Mouse (Mus musculus): ENCODE data around the gene Fanci.
A peak's percentile ranks its signal among the peaks of the same experiment; 100 is the strongest.

Gene Fanci

DNA sequence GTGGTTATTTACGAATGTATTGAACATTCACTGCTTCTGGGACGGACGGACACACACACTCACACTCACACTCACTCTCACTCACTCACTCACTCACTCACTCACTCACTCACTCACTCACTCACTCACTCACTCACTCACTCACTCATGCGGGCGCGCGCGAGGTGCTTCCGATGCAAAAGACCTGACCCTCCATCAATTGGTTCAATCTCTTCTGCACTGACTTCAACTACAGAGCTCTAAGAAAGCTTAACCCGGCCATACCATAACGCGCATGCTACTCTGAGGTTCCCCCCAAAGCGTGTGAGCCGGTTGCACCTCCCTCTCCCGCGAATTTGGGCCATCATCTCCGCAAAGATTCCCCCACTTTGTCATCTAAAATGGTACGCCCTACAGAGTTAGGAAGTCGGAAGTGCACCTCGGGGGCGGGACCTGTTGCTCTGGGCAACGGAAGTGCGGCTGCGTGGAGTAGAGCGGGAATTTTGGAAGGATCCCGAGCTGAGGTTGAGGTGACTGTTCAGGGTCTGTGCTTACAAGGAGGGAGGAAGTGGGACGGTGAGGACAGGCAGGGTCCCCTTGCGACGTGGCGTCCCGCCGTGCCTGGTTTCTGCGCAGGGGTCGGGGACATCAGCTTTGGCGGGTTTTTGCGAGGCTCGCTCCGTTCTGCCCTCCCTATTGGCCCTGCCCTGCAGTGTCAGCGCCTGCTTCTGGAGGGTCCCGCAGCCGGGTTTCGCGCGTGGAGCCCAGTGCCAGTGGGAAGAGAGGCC is at the start of gene Fanci:
Fanci (plus strand) TSS at position 47 of the 767 bp plus-strand sequence.
- peak; percentile 89 for DNase-seq (ENCODE audit: low spot score)

DNA sequence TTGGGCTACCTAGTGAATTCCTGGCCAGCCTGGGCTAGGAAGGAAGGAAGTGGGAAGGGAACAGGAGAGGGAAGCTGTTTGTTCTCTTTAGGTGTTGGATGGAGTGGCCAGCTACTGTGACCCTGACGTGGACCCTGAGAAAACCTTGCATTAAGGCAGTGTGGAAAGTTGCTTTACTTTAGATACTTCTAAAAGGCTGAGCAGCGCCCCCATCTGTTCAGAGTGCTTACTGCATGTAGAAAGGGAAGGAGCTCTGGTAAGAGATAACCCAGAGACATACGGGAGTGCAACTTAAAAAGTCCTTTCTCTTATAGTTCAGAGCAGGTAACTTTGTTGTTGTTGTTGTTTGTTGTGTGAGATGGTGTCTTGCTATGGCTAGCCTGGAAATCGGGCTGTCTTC is 45.8 kb upstream of the Fanci start:
- peak; percentile 46 for DNase-seq (ENCODE audit: low spot score)

DNA sequence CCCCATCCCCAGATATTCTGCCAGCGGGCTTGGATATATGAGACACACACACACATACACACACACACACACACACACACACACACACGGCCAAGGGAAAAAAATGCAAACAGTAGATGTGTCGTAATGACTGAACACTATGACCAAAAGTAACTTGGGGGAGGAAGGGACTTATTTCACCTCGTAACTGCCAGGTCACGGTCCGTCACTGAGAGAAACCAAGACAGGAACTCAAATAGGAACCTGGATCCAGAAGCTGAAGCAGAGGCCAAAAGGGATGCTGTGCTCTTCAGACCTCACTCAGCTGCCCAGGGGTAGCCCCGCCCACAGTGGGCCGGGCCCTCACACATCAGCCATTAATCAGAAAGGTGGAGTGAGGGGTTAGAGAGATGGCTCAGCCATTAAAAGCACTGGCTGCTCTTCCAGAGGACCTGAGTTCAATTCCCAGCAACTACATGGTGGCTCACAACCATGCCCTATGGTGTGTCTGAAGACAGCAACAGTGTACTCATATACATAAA is 45.1 kb upstream of the Fanci start:
- no peak for DNase-seq (ENCODE audit: low spot score)

DNA sequence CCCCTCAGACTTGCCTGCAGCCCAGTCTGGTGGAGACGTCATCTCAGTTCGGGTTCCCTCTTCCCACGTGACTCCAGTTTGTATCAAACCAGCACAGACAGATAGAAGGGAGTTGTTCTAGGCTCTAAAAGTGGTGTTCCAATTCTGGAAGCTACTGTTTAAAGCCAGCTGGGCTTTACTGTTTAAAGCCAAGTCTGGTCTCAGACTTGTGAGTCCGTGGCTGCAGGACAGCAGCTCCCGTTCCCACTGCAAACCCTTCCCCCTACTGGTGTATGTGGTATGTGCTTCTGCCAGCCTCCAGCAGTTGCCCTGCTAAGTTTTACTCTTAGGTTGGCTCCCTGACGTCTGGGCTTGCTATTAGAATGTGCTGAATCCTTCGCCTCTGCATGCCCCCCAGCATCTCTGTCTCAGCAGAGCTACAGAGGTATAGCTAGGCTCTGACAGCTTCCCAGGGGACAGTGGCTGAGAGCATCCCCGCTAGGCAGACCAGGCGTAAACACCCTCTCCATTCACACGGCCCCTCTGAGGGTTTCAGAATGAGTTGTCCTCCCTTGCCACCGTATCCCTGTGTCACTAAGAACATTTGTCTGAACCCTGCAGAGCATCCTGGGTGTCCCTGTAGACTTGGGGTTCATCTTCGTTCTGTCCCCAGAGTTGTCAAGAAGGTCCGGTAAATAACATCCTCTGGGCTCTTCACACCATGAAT is 44.5 kb upstream of the Fanci start:
- DNase-seq (ENCODE audit: low spot score): no peak

DNA sequence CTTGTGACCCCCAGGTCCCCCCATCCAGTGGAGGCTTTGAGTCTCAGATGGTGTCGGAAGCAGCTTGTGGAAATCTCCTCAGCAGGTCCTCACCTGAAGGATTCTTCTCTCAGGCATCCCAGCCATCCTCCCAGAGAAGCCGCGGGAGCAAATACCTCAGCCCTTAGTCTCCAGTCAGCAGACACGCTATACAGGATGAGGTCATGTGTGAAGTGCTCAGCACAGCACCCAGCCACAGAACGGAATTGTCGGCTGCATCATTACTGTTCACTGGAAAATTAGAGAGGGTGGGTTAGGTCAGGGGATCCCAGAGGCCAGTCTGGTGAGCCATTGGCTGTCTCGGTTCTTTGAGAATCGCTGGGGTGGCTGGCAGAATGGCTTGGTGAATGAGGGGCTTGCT is 42.9 kb upstream of the Fanci start:
- no peak for DNase-seq (ENCODE audit: low spot score)

DNA sequence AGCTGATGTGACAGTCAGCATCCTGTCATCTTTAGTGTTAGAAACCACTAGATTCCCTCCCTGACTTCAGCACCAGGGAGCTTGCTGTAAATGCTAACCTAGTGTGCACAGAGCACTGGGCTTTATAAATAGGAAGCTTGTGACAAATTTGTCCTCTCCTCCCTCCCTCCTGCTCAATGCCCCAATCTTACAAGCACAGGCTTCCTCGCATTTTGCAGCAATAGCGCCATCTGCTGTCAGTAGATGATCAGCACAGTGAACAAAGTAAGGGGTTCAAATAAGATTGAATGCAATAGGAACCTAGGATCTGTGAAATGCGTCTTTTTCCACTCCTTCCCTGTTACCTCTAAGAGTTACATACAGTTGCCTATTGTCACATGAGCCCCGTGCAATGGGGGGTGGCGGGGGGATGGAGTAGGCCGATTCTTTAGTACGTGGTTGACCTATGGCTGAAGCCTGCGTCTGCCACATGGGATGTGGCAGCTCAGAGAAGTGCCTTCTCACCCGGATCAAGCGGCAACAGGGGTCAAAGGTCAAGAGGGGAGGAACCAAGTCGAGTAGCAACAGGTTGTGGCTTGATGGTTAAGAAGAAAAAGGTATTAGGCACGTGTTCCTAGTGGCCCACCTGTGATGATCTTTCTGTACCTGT is 41.9 kb upstream of the Fanci start:
- peak; percentile 56 for DNase-seq (ENCODE audit: low spot score)

DNA sequence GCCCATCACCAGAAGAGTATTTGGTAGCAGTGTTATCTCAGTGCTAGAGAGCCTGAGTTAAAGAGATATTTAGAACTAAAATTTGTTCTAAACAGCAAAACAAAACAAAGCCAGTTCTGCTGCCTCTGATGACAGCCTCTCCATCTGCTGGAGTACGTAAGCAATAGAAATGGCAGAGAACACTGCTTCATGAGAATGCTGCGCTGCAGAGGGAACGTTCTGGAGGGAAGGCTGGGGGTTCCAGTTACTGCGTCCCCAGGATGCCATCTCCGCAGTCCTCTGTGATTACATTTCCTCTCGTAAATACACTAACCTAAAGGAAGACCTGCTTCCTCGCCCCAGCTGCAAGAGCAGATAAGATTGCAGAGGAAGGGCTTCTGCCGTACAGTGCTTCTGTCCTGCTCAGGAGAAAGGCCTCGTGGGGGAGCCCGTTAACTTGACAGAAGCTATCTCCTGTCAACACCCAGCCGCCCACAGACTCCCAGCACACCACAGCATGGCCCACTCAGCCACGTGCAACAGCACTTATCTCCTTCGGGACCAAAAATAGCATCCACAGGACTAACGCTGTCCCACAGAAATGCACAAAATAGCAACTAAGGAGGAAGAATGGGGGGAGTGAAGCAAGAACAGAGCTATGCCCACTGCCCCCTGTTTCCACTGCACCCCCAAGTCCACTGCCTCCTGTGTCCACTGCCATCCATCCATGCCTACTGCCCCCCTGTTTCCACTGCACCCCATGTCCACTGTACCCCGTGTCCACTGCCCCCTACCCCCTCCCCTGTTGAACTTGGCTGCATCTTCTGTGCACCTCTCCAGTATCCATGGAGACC is 33.2 kb upstream of the Fanci start:
- no peak for DNase-seq (ENCODE audit: low spot score)

DNA sequence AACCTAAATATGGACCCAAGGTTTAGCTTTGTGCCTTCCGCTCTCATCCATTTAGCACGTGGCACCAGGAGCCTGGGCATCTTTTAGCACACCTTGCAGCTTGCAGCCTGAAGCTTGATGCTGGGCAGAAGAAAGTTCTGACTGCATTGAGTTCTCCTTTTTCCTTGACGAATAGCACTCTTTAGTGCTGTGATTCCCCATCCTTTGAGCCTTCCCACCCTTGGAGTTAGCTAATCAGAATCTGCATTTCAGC is 32.6 kb upstream of the Fanci start:
- DNase-seq (ENCODE audit: low spot score): no peak

DNA sequence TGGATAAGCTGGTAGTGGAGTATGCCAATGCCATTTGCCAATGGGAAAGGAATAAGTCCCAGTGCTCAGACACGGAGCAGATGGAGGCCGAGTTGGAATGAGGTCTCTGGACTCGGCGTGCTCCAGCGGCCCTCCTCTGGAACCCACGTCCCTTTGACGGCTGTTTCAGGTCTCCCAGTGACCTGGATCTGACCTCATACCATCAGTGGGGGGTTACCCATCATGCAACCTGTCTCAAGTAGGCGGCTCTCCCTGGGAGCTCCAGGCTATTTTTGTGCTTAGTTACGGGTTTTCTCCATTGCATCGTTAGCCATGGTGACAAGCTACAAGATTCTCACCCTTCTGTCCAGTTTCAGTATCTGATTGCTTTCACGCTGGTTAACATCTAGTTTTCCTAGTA is 31.7 kb upstream of the Fanci start:
- no peak for DNase-seq (ENCODE audit: low spot score)

DNA sequence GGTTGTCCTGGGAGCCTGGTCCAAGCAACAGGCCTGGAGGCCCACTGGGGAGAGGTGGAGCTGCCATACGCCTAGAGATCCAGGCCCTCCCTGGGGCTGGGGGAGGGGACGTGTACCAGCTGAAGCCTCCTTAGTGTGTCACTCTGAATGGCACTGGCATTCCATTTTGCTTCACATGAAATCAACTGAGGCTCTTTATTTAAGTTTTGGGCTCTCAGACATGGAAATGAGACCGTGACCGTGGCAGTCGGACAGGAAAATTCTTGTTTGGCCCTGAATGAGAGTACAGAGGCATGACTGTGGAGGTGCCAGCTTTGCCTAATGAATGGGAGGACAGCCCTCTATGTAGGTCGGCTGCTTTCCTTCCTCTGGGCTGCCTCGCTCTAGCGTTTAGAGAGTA is 29.5 kb upstream of the Fanci start:
- DNase-seq (ENCODE audit: low spot score): no peak

DNA sequence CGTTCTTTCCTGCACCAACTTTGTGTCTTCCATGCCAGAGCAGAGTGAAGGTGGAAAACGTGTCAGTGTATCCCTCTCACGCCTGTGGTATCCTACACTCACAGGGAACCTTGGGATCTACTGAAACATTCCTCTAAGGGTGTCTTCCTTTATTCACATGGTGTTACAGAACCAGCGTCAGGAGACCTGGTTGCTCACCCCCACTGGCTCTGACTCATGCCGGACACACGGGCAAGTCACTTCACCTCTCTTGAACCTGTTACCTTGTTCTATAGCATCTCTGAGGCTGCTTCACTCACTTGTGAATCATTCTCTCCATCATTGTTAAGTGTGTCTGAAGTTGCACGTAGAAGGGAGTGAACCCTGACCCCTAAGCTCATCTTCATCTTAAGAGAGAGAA is 28.9 kb upstream of the Fanci start:
- no peak for DNase-seq (ENCODE audit: low spot score)

DNA sequence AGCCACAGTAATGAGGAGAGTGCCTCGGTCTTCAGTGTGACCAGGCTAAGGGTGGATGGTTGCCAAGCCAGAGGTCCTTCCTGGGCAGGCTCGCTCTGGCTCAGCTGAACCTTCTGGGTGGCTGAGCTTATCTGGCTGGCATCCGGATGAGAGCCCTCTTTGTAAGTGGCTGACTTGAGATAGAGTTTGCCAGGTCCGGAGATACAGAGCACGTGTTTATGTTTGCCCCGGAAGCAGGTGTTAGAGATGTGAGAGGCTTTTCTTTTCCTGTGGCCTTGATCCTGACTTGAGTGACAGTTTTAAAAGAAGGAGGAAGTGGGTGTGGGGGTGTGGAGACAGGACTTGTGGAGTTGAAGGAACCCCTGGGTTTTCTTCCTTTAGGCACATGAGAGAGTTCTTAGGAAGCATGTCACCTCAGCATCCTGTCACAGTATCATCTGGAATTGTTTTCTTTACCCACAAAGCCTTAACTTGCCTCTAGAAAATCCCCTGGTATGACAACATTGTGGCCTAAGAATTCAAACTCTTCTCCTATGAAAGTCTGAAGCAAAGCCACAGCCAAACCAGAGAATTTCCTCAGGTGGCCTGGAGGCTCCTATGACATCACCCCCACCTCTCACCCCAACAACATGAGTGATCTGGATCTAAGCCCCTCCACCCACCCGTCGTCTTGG is 28.2 kb upstream of the Fanci start:
- DNase-seq (ENCODE audit: low spot score): peak; percentile 84

DNA sequence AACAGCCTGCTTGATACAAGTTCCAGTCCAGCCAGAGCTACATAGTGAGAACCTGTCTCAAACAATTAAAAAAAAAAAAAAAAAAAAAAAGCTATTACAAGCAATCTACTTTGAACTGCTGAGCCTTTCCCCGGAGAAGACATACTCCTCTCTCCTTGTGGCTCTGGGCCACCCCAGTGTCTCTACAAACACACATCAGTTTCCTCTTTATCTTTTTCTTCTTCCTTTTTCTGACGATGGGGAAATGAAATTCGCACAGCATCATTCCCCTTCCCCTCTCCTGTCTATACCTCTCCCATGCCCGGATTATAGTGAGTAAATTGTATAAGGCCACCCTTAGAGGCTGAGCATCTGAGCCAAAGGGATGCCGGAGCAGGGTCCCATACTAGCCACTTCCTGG is 23.1 kb upstream of the Fanci start:
- no peak for DNase-seq (ENCODE audit: low spot score)

DNA sequence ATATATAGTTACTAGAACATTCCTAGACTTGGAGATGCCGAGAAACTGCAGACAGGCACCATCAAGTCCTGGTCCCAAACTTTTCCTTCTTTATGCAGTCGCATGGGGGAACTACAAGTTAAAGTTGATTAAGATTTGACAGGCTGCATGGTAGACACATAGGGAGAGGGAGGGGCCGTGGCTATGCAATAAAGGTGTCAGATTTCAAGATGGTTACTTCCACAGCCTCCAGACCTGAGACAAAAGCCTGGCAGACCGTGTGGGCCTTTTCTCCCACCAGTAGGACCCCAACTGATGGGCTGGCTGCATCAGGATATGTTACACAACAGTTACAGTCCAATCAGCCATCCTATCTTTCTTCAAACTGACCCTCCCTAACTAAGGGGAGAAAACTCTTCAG is 22.3 kb upstream of the Fanci start:
- DNase-seq (ENCODE audit: low spot score): no peak

DNA sequence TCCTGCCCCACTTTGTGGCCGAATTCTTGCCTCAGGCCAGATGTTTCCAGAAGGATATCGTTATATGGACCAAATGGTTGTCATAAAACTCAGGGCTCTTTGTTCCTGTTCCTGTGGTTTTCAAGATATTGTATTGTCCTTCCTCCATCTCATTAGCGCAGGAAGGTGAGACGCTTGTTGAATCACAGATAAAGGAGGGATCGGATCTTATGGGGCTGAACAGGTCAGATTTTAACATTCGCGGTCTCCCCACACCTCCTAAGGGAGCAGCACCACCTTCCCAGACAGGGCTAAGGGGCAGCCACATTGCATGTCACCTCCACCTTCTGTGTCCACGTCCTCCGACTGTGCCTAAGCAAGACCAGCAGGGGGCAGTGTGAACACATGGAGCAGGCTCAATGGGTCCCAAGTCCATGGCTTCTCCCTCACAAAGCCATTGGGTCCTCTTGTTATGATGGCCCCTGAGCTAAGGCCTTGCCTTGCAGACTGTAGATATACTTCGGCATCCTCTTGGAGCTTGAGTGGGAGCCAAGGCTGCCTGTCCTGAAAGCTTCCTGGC is 20.3 kb upstream of the Fanci start:
- DNase-seq (ENCODE audit: low spot score): peak; percentile 72

DNA sequence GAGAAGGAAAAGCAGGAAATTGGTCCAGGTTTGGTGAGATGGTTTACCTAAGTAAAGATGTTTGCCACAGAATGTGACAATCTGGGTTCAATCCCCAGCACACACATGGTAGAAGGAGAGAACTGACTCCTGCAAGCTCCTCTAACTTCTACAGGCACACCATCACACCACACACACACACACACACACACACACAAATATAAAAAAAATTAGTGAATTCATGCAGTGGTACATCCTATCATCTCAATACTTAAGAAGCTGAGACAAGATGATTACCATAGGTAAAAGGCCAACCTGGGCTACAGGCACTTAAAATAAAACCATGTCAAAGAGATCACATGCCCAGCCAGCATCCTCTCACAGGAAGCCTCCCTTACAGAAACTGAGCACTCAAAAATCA is 17.7 kb upstream of the Fanci start:
- no peak for DNase-seq (ENCODE audit: low spot score)

DNA sequence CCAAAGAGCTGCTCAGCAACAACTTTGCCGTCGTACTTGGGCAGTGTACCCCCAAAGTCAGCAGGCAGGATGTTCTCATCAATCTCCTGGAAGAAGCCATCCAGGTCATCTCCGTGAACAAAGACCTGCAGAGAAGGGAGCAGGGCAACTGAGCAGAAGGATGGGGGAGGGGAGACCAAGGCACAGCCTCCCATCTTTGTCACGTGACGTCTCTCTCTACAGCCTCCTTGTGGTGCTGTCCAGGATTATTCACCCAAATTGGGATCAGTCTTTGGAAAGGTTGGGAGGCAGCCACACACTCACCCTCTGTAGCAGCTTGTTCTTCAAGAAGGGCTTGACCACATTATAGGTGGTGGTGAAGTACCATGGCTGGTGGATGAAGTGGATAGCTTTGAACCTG is 16.1 kb upstream of the Fanci start:
- DNase-seq (ENCODE audit: low spot score): no peak

DNA sequence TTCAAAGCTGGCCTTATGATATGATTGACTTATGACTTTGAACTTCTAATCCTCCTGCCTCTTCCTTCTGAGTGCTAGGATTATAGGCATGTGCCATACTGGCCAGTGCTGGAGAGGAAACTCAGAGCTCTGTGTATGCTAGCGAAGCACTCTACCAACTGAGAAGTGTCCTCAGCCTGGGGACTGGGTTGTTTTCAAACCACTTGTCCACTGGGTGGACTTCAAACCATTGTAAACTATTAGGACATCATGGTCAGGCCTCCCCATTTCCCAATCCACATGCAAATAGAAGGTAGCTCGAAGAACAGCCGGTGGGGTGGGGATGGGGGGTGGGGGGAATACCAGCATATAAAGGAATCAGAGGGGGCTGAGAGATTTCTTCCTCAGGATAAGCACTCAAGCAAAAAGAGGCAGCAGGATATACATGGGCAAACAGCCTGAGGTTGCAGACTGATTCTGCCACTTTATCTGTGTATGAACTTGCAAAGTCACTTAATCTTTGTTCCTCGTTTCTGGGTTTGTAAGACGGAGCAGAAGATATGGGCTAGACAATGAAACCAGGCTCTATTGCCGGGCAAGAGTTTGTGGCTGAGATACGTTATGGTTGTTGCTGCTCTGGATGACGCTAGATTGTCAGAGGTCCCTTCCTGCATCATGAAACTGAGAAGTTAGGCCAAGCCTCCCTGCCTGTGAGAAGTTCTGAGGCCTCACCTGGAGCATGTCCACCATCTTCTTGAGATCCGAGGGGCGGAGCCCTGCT is 15.0 kb upstream of the Fanci start:
- DNase-seq (ENCODE audit: low spot score): no peak

DNA sequence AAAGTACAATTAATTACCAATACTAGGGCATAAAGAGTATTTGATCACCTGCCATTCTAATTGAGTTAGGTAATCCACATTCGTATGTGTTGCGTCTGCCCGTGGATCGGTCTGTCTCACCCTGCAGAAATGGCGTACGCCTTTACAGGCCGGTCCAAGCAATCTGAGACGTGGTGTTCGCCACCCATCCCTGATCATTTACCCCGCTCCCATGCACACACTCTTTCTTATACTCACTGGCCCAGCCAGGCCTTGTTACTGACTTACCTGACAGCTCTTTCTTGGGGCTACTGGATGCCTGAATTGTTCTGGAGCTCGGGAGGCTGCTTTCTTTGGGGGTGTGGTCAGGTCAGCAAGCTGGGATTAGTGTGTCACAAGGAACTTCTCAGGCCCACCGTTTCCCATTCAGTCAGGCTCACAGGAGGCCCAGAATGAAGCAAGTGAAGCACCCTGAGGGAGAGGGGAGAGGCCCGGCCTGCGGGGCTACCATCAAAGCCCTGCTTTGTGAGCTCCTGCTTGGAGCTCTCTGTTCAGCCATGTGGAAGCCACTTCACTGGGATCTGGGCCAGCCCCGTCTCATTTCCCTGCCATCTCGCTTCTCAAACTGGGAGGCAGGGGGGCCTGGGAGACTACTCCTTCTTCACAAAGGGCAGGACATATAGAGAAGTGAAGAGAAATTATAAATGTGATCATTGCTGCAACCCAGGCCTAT is 5.2 kb upstream of the Fanci start, which contains the start of gene Rlbp1:
Rlbp1 (minus strand) TSS at position 627 of the 712 bp plus-strand sequence.
- no peak for DNase-seq (ENCODE audit: low spot score)

DNA sequence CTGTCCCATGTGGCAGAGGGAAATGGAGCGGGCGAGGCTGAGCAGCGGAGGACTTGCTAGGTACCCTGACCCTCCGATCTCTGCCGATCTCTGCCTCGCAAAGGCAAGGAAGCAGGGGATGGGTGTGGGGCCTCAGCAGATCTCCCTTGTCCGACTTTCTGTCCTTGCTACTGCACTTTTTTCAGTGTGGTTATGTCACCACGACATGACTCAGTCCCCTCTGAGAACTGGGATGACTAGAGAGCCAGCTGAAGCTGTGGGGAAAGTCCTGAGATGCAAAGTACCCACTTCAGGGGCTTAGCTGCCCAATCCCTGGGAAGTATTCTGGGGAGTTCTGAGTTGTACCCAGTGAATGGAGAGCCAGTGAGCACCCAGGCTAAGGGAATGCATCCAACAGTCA is 4.6 kb upstream of the Fanci start:
- DNase-seq (ENCODE audit: low spot score): no peak
